Mouse (Mus musculus): ENCODE measurements at regions not wholly inside any gene's neighbourhood (a gene's known extent, or its start where the extent isn't known, plus 50 kb on each side); places are given as distances from the start of the nearest gene placed in this dataset.

DNA sequence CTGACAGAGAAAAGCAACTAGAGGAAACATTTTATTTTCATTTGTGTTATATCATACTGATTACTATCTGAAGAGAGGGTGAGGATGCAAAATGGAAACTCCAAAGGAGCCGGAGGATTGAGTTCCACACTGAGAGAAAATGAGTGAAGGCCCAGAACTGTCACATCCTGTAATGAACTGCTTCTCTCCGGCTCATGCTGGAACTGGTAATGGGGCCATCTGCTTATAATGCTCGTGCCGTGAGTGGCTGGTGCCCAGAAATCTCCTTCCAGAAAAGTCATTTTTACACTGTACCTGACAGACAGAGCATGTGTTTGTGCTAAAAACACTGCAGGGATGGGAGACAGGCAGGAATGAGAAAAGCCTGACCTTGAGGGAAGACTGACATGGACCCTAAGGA is 483.5 kb upstream of the Pkdcc start:
- Histone ChIP-seq H3K36me3 (ENCODE audit: insufficient read depth, low read length) (no peaks in the 10 kb centered on the region), H3K4me1 (ENCODE audit: insufficient read depth, low read length) (no peaks in the 10 kb centered on the region), H3K4me3 (ENCODE audit: low read length) (no peak overlapping the region), H3K9ac (replicated peaks; ENCODE audit: low read length) (no peak overlapping the region), H3K27me3 (ENCODE audit: insufficient read depth, low read length) (no peaks in the 10 kb centered on the region), H3K27ac (no peak overlapping the region), H3K4me2 (ENCODE audit: low read depth, low read length) (no peak overlapping the region), H3K9me3 (ENCODE audit: low read length) (no peaks in the 10 kb centered on the region)
- peak; percentile 50 for DNase-seq (ENCODE audit: low spot score)
- ATAC-seq = peak; percentile 76
- 50% methylated on average over 4 of the region's 4 CpGs for WGBS
- no peak for TF ChIP-seq CTCF (IDR thresholded peaks at IDR 0.05; ENCODE audit: low read depth)

DNA sequence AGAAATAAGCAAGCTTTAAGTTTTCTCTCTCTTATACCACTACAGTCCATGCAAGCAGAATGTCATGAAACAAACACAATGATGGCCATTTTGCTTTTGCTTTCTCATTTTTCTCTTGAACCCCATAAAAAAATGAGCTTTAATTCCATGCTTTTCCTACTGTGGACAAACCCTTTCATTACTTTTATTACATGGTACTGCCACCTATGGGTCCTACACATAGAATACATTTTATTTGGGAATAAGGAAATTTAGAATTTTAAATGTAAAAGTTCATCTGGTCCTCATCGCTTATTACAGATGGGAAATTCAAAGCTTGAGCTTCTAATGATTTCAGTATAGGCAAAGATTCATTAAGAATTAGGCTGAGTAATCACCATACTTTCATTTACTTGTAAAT is 472.6 kb upstream of the Pkdcc start:
- H3K36me3 ChIP-seq (ENCODE audit: insufficient read depth, low read length) = no peaks in the 10 kb centered on the region
- H3K27ac ChIP-seq = no peak overlapping the region
- TF ChIP-seq CTCF (IDR thresholded peaks at IDR 0.05; ENCODE audit: low read depth) = peak; percentile 39; the same call in 1 of the 2 replicates
- no peak overlapping the region for H3K9ac ChIP-seq (replicated peaks; ENCODE audit: low read length)
- H3K4me3 ChIP-seq (ENCODE audit: low read length) = no peak overlapping the region
- no peaks in the 10 kb centered on the region for H3K27me3 ChIP-seq (ENCODE audit: insufficient read depth, low read length)
- peak; percentile 39 for DNase-seq (ENCODE audit: low spot score)
- ATAC-seq = no peak
- no peak overlapping the region for H3K4me2 ChIP-seq (ENCODE audit: low read depth, low read length)
- no peaks in the 10 kb centered on the region for H3K4me1 ChIP-seq (ENCODE audit: insufficient read depth, low read length)
- WGBS = 89% methylated on average over 1 of the region's 1 CpGs
- no peaks in the 10 kb centered on the region for H3K9me3 ChIP-seq (ENCODE audit: low read length)

DNA sequence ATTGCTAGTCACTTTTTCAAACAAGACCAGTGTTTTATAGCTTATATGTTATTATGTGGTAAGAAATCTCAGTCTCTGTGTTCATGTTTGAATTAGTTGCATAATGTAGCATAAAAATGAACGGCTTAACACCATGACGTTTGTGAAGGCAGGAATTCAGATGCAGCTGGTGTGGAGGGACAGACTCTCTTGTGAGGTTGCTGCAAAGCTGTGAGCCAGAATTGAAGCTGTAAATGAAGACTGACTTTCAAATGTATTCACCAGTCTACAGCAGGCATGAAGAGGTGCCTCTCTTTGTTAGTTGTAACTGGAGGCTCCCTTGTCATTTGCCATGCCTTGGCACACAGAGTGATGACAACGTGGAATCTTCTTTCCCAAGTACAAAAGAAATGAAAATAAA is 457.7 kb upstream of the Pkdcc start:
- H3K4me2 ChIP-seq (ENCODE audit: low read depth, low read length) = no peak overlapping the region
- H3K36me3 ChIP-seq (ENCODE audit: insufficient read depth, low read length) = no peaks in the 10 kb centered on the region
- TF ChIP-seq CTCF (IDR thresholded peaks at IDR 0.05; ENCODE audit: low read depth) = no peak
- WGBS = 51% methylated on average over 3 of the region's 3 CpGs
- no peak for DNase-seq (ENCODE audit: low spot score)
- no peak for ATAC-seq
- no peaks in the 10 kb centered on the region for H3K9me3 ChIP-seq (ENCODE audit: low read length)
- no peak overlapping the region for H3K27ac ChIP-seq
- H3K4me1 ChIP-seq (ENCODE audit: insufficient read depth, low read length) = no peaks in the 10 kb centered on the region
- H3K9ac ChIP-seq (replicated peaks; ENCODE audit: low read length) = no peak overlapping the region
- H3K27me3 ChIP-seq (ENCODE audit: insufficient read depth, low read length) = no peaks in the 10 kb centered on the region
- H3K4me3 ChIP-seq (ENCODE audit: low read length) = no peak overlapping the region

DNA sequence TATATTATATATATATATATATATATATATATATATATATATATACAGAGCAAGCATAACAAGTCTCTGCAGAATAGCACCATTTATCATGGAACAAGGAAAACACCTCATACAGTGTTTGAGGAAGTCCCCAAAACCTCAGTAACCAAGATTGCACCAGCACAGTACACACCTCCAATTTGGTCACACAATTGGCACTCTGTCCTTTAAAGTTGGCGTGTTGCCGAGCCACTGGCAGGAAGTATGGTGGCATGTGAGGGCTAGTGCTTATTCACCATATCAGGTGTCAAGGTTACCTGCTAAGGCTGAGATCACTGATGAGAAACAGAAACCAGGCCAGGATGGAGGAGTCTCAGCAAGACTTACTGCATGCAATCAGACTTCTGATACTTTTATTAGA is 436.0 kb upstream of the Pkdcc start:
- Histone ChIP-seq H3K4me3 (ENCODE audit: low read length) (no peak overlapping the region), H3K36me3 (ENCODE audit: insufficient read depth, low read length) (no peaks in the 10 kb centered on the region), H3K9me3 (ENCODE audit: low read length) (no peaks in the 10 kb centered on the region), H3K9ac (replicated peaks; ENCODE audit: low read length) (no peak overlapping the region), H3K27ac (no peak overlapping the region), H3K4me2 (ENCODE audit: low read depth, low read length) (no peak overlapping the region), H3K27me3 (ENCODE audit: insufficient read depth, low read length) (no peaks in the 10 kb centered on the region), H3K4me1 (ENCODE audit: insufficient read depth, low read length) (no peaks in the 10 kb centered on the region)
- no peak for ATAC-seq
- no peak for TF ChIP-seq CTCF (IDR thresholded peaks at IDR 0.05; ENCODE audit: low read depth)
- no peak for DNase-seq (ENCODE audit: low spot score)
- WGBS = 88% methylated on average over 2 of the region's 2 CpGs

DNA sequence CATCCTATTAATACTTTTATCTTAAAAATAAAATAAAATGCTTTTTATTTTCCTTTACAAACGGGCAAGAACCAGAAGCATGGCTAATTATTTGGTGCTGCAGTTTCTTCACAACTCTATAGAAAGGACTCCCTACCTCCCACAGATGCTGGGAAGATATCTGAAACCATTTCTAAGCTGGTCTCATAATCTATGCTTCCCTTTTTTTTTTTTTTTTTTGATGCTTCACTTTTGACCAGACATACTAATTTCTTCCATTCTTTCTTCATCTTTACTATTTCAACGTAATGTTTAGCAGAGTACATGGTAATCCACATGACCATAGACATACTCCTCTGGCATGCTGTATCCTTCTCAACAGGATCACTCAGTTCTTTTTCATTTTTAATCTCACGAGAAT is 393.0 kb upstream of the Pkdcc start:
- Histone ChIP-seq H3K27me3 (ENCODE audit: insufficient read depth, low read length) (no peaks in the 10 kb centered on the region), H3K4me1 (ENCODE audit: insufficient read depth, low read length) (no peaks in the 10 kb centered on the region), H3K27ac (no peak overlapping the region), H3K36me3 (ENCODE audit: insufficient read depth, low read length) (no peaks in the 10 kb centered on the region), H3K9ac (replicated peaks; ENCODE audit: low read length) (no peak overlapping the region), H3K4me2 (ENCODE audit: low read depth, low read length) (no peak overlapping the region), H3K9me3 (ENCODE audit: low read length) (no peaks in the 10 kb centered on the region), H3K4me3 (ENCODE audit: low read length) (no peak overlapping the region)
- DNase-seq (ENCODE audit: low spot score) (no peak), ATAC-seq (no peak)
- WGBS = 74% methylated on average over 3 of the region's 3 CpGs
- no peak for TF ChIP-seq CTCF (IDR thresholded peaks at IDR 0.05; ENCODE audit: low read depth)

DNA sequence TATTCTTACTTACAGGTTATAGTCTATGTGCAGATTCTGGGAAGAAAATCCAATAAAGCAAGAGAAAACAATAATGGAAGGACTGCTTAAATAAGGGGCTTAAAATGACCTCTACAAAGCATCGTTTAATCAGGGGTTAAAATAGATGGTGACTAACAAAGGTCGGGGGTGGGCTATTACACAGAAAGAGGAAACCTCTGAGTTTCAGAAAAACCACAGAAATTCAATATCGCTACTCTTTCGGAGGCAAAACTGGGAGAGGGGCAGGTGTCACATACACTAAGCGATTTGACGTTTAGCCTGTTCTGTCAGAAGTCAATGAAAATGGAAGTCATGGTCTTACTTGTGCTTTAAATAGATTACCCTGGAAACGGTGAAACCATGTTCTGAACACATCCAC is 391.0 kb upstream of the Pkdcc start:
- H3K27ac ChIP-seq = no peak overlapping the region
- H3K9ac ChIP-seq (replicated peaks; ENCODE audit: low read length) = no peak overlapping the region
- WGBS = 77% methylated on average over 7 of the region's 7 CpGs
- DNase-seq (ENCODE audit: low spot score) = no peak
- H3K4me1 ChIP-seq (ENCODE audit: insufficient read depth, low read length) = no peaks in the 10 kb centered on the region
- H3K36me3 ChIP-seq (ENCODE audit: insufficient read depth, low read length) = no peaks in the 10 kb centered on the region
- ATAC-seq = no peak
- TF ChIP-seq CTCF (IDR thresholded peaks at IDR 0.05; ENCODE audit: low read depth) = no peak
- no peak overlapping the region for H3K4me3 ChIP-seq (ENCODE audit: low read length)
- no peaks in the 10 kb centered on the region for H3K27me3 ChIP-seq (ENCODE audit: insufficient read depth, low read length)
- H3K9me3 ChIP-seq (ENCODE audit: low read length) = no peaks in the 10 kb centered on the region
- no peak overlapping the region for H3K4me2 ChIP-seq (ENCODE audit: low read depth, low read length)

DNA sequence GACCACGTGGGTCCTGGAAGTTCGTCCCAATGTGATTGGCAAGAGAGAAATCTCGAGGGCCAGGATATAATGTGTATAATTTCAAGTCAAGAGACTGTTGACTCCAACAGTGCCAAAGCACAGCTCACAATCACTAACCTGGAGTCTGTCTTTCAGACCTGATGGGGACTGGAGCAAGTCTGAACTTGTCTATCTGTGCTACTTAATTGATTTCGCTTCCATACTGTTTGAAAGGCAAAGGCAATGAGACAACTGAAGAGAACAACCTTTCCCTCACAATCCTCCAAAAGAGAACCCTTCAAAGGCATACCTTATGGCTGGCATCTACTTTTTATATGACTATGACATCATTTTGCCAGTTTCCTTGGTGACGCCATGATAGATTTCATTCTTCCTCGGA is 390.5 kb upstream of the Pkdcc start:
- no peaks in the 10 kb centered on the region for H3K4me1 ChIP-seq (ENCODE audit: insufficient read depth, low read length)
- H3K9me3 ChIP-seq (ENCODE audit: low read length) = no peaks in the 10 kb centered on the region
- TF ChIP-seq CTCF (IDR thresholded peaks at IDR 0.05; ENCODE audit: low read depth) = no peak
- no peak overlapping the region for H3K27ac ChIP-seq
- no peaks in the 10 kb centered on the region for H3K36me3 ChIP-seq (ENCODE audit: insufficient read depth, low read length)
- no peak overlapping the region for H3K4me3 ChIP-seq (ENCODE audit: low read length)
- H3K4me2 ChIP-seq (ENCODE audit: low read depth, low read length) = no peak overlapping the region
- ATAC-seq (no peak), DNase-seq (ENCODE audit: low spot score) (no peak)
- H3K9ac ChIP-seq (replicated peaks; ENCODE audit: low read length) = no peak overlapping the region
- 90% methylated on average over 6 of the region's 6 CpGs for WGBS
- H3K27me3 ChIP-seq (ENCODE audit: insufficient read depth, low read length) = no peaks in the 10 kb centered on the region

All from hindbrain, postnatal 0 days (tissue).